Mouse (Mus musculus) heart, postnatal 0 days (tissue): ENCODE measurements around the gene Cdk8. TPM values are rescaled to one million over a fixed set of nuclear protein-coding genes. Genes with fewer than 3 reads are reported as not detected.

Experiments used
- ATAC-seq: fragments of 200-750 bp; cut with Nextera tagmentation; 2 replicates; pipeline ENCODE4 v1.8.0; 2017; ENCODE audit warnings: low read depth, moderate number of reproducible peaks, moderate library complexity; ENCODE audit not compliant: insufficient read depth
- DNase-seq: peaks from one replicate; pipeline ENCODE4 v3.0.0-alpha.2; 2016; ENCODE audit warnings: low spot score
- H3K27ac ChIP-seq: fragments of 300-500 bp; sonication (generic); 2 replicates; pipeline ENCODE4 v1.5.1; 2014; ENCODE audit warnings: low read depth, mild to moderate bottlenecking
- H3K27me3 ChIP-seq: fragments of 300-500 bp; sonication (generic); 2 replicates; pipeline ENCODE4 v1.6.1; 2014; ENCODE audit warnings: low read length, mixed read lengths; ENCODE audit not compliant: control insufficient read depth, insufficient read depth
- H3K36me3 ChIP-seq: fragments of 300-500 bp; sonication (generic); replicated peaks from 2 replicates; pipeline ENCODE4 v1.6.1; 2014; ENCODE audit warnings: low read length, mixed read lengths; ENCODE audit not compliant: control insufficient read depth, insufficient read depth
- H3K4me1 ChIP-seq: fragments of 300-500 bp; sonication (generic); 2 replicates; pipeline ENCODE4 v1.6.1; 2014; ENCODE audit warnings: antibody characterized with exemption; ENCODE audit not compliant: control insufficient read depth, insufficient read depth
- H3K4me2 ChIP-seq: fragments of 300-500 bp; sonication (generic); 2 replicates; pipeline ENCODE4 v1.6.1; 2014; ENCODE audit warnings: low read depth, mild to moderate bottlenecking, low read length, moderate library complexity
- H3K4me3 ChIP-seq: fragments of 300-500 bp; sonication (generic); 2 replicates; pipeline ENCODE4 v1.5.1; 2014; ENCODE audit warnings: low read depth, low read length
- H3K9ac ChIP-seq: fragments of 300-500 bp; sonication (generic); replicated peaks from 2 replicates; pipeline ENCODE4 v1.6.1; 2014; ENCODE audit warnings: low read depth, low read length, mixed read lengths
- H3K9me3 ChIP-seq: fragments of 300-500 bp; sonication (generic); replicated peaks from 2 replicates; pipeline ENCODE4 v1.6.1; 2016; ENCODE audit warnings: low read length; ENCODE audit not compliant: control insufficient read depth
- CTCF ChIP-seq: IDR thresholded peaks from 2 replicates; pipeline ENCODE4 v1.5.1; 2016; ENCODE audit warnings: antibody characterized with exemption, control low read depth, low read depth
- EP300 ChIP-seq: IDR thresholded peaks from 2 replicates; pipeline ENCODE4 v1.6.1; 2016; ENCODE audit warnings: antibody characterized with exemption, low read depth
- WGBS: fragments of 180-500 bp; shearing (Covaris S2); extraction: QIAGEN DNeasy Blood & Tissue Kit; methylation state at CpG from one replicate; pipeline ENCODE4 v1.1.7; 2014; 5-methylcytosine and 5-hydroxymethylcytosine counted together
- polyA plus RNA-seq: library from polyadenylated mRNA; unstranded; fragments of >200 nt; fragmentation: Nextera tagmentation; extraction: Ambion mirVana; gene quantifications from 2 replicates; pipeline ENCODE4 v1.2.1, GENCODE M21; 2015
- total RNA-seq: library from RNA; depleted of rRNA; stranded (reverse); fragments of >200 nt; gene quantifications from 2 replicates; pipeline ENCODE4 v1.2.3, GENCODE M21; 2014; ENCODE audit warnings: low replicate concordance

Cdk8 gene
- total and polyA plus RNA-seq, 2 experiments from 2014 or later = 6.2 to 23.6 TPM

- H3K4me1 ChIP-seq = no peaks in the 10 kb centered on the region
- no peak overlapping the region for H3K9ac ChIP-seq
- H3K27ac ChIP-seq = no peak overlapping the region
- H3K4me3 ChIP-seq = no peak overlapping the region
- H3K4me2 ChIP-seq = no peak overlapping the region
- no peak for TF ChIP-seq EP300
- TF ChIP-seq CTCF = no peak
- no peak for DNase-seq
- no peaks in the 10 kb centered on the region for H3K27me3 ChIP-seq
- 87% methylated on average over 4 of the region's 4 CpGs for WGBS
- no peaks in the 10 kb centered on the region for H3K9me3 ChIP-seq
- no peak for ATAC-seq
- H3K36me3 ChIP-seq = peaks cover 33% of the 10 kb centered on the region
Measured at GRCm38 (mm10) chr5:146273096-146273495, 42.1 kb downstream of the Cdk8 start.

GRCm38 (mm10) chr5:146274420-146275045 lies 43.5 kb downstream of the Cdk8 start:
- H3K9me3 ChIP-seq = no peaks in the 10 kb centered on the region
- 83% methylated on average over 4 of the region's 4 CpGs for WGBS
- no peak overlapping the region for H3K4me2 ChIP-seq
- ATAC-seq = no peak
- H3K9ac ChIP-seq = no peak overlapping the region
- TF ChIP-seq CTCF (no peak), EP300 (no peak)
- no peaks in the 10 kb centered on the region for H3K27me3 ChIP-seq
- H3K36me3 ChIP-seq = peaks cover 33% of the 10 kb centered on the region
- no peaks in the 10 kb centered on the region for H3K4me1 ChIP-seq
- H3K27ac ChIP-seq = no peak overlapping the region
- H3K4me3 ChIP-seq = no peak overlapping the region
- DNase-seq = no peak

GRCm38 (mm10) chr5:146277513-146277912 lies 46.5 kb downstream of the Cdk8 start:
- TF ChIP-seq EP300 (no peak), CTCF (no peak)
- no peaks in the 10 kb centered on the region for H3K9me3 ChIP-seq
- peaks cover 19% of the 10 kb centered on the region for H3K36me3 ChIP-seq
- no peak overlapping the region for H3K4me2 ChIP-seq
- no peak for DNase-seq
- no peak overlapping the region for H3K27ac ChIP-seq
- H3K27me3 ChIP-seq = no peaks in the 10 kb centered on the region
- 85% methylated on average over 4 of the region's 4 CpGs for WGBS
- ATAC-seq = no peak
- no peak overlapping the region for H3K4me3 ChIP-seq
- H3K9ac ChIP-seq = no peak overlapping the region
- no peaks in the 10 kb centered on the region for H3K4me1 ChIP-seq

GRCm38 (mm10) chr5:146280012-146280411 lies 49.0 kb downstream of the Cdk8 start:
- Histone ChIP-seq H3K9ac (no peak overlapping the region), H3K9me3 (no peaks in the 10 kb centered on the region), H3K27me3 (no peaks in the 10 kb centered on the region), H3K4me2 (no peak overlapping the region), H3K27ac (no peak overlapping the region), H3K36me3 (peaks cover 27% of the 10 kb centered on the region), H3K4me3 (no peak overlapping the region), H3K4me1 (no peaks in the 10 kb centered on the region)
- DNase-seq (no peak), ATAC-seq (no peak)
- TF ChIP-seq CTCF (no peak), EP300 (no peak)

GRCm38 (mm10) chr5:146281241-146281818 lies 50.3 kb downstream of the Cdk8 start:
- WGBS = 63% methylated on average over 4 of the region's 4 CpGs
- no peaks in the 10 kb centered on the region for H3K27me3 ChIP-seq
- TF ChIP-seq CTCF (no peak), EP300 (no peak)

More at GRCm38 (mm10) chr5:146281241-146281818, 50.3 kb downstream of the Cdk8 start:
- Histone ChIP-seq H3K4me1 (no peaks in the 10 kb centered on the region), H3K4me2 (no peak overlapping the region), H3K4me3 (no peak overlapping the region), H3K9ac (no peak overlapping the region), H3K36me3 (peaks cover 29% of the 10 kb centered on the region), H3K27ac (no peak overlapping the region), H3K9me3 (no peaks in the 10 kb centered on the region)
- no peak for DNase-seq
- ATAC-seq = no peak
